ENCODE assay signal across 28 mouse cellular contexts in the genomic region with DNA sequence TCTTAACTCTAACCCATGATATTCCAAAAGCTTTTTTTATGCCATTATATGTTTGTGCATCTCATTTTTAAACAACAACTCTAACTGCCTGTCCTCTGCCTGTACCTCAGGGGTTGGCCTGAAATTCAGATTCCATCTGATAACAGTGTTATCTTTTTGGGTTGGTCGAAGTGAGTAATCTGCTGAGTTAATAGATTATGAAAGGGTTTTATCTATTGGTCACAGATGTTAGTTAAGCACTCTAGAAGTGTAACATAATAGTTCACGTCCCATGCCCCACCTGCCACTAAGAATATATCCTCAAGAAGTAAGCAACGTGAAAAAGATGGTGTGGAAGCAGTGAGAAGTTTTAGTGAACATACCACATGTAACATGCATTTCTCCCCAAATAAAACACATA.
DNase-seq lines count a peak whose midpoint lies in the region; ATAC-seq and TF ChIP-seq lines count a peak whose summit lies in the region.
"Had no signal": no experiment of that assay in that cellular context is flagged by ENCODE, and none has a peak within 500 bp of the region (broad histone marks: within the 10 kb centered on the region; RNA-seq: fewer than 3 reads in every experiment).

No protein-coding gene starts in this region.

- H3K36me3 ChIP-seq in liver, embryonic 11.5 days (ENCODE audit: control insufficient read depth, insufficient read depth, low read length), result no peaks in the 10 kb centered on the region
- no peaks in the 10 kb centered on the region for H3K36me3 ChIP-seq in liver, postnatal 0 days (replicated peaks; ENCODE audit: insufficient read depth, low read length)
- no peaks in the 10 kb centered on the region for H3K36me3 ChIP-seq in G1E (replicated peaks)
- no peaks in the 10 kb centered on the region for H3K36me3 ChIP-seq in liver, embryonic 14.5 days (replicated peaks; ENCODE audit: control insufficient read depth, insufficient read depth, low read depth)
- H3K36me3 ChIP-seq: embryonic facial prominence, embryonic 13.5 days; embryonic facial prominence, embryonic 15.5 days; forebrain, embryonic 10.5 days; forebrain, embryonic 15.5 days had no signal

- no peak; the same call in 1 of the 2 replicates for TF ChIP-seq EP300 in liver, postnatal 0 days (IDR thresholded peaks at IDR 0.05; ENCODE audit: low read depth)
- TF ChIP-seq EP300 in liver, embryonic 14.5 days (IDR thresholded peaks at IDR 0.05; ENCODE audit: low read depth), result 0 out of 2 replicates have a peak, but pooled peaks have one; percentile 28

- H3K4me3 ChIP-seq in liver, embryonic 11.5 days (ENCODE audit: low read depth, low read length), result no peak overlapping the region
- H3K4me3 ChIP-seq in liver, postnatal 0 days (ENCODE audit: low read depth, low read length), result no peak overlapping the region
- H3K4me3 ChIP-seq in G1E (ENCODE audit: low read depth, low read length), result no peak overlapping the region
- H3K4me3 ChIP-seq in liver, embryonic 14.5 days (ENCODE audit: insufficient read depth in 1 of 2, low read depth in 2 of 2, low read length in 2 of 2), result no peak overlapping the region
- H3K4me3 ChIP-seq: embryonic facial prominence, embryonic 13.5 days; embryonic facial prominence, embryonic 15.5 days; erythroblast, embryonic 14.5 days; forebrain, embryonic 10.5 days; forebrain, embryonic 13.5 days; forebrain, embryonic 15.5 days had no signal

- no peaks in the 10 kb centered on the region for H3K4me1 ChIP-seq in liver, embryonic 11.5 days (replicated peaks; ENCODE audit: control insufficient read depth, insufficient read depth, low read length)
- no peaks in the 10 kb centered on the region for H3K4me1 ChIP-seq in liver, postnatal 0 days (ENCODE audit: insufficient read depth)
- H3K4me1 ChIP-seq in G1E (ENCODE audit: insufficient read depth, low read depth, low read length), result peaks cover 58% of the 10 kb centered on the region
- H3K4me1 ChIP-seq in liver, embryonic 14.5 days (replicated peaks; ENCODE audit: control insufficient read depth in 2 of 2, insufficient read depth in 2 of 2, low read length in 1 of 2), result no peaks in the 10 kb centered on the region; a peak in 1 of 4 replicates
- H3K4me1 ChIP-seq: embryonic facial prominence, embryonic 13.5 days; embryonic facial prominence, embryonic 15.5 days; forebrain, embryonic 10.5 days; forebrain, embryonic 13.5 days; forebrain, embryonic 15.5 days had no signal

- H3K9me3 ChIP-seq in liver, embryonic 11.5 days (ENCODE audit: control insufficient read depth, low read length), result no peaks in the 10 kb centered on the region
- H3K9me3 ChIP-seq in liver, postnatal 0 days (ENCODE audit: low read length), result no peaks in the 10 kb centered on the region
- no peaks in the 10 kb centered on the region for H3K9me3 ChIP-seq in G1E (replicated peaks)
- H3K9me3 ChIP-seq in liver, embryonic 14.5 days (ENCODE audit: control insufficient read depth, low read length), result no peaks in the 10 kb centered on the region
- H3K9me3 ChIP-seq: embryonic facial prominence, embryonic 13.5 days; embryonic facial prominence, embryonic 15.5 days; forebrain, embryonic 10.5 days; forebrain, embryonic 13.5 days; forebrain, embryonic 15.5 days had no signal

- peak; percentile 54; the same call in 1 of the 2 replicates for ATAC-seq in liver, embryonic 11.5 days (replicated peaks; ENCODE audit: low FRiP score)
- ATAC-seq in liver, postnatal 0 days, result no peak
- peak; percentile 92 for ATAC-seq in G1E (ENCODE audit: extremely low read depth, insufficient number of reproducible peaks, low FRiP score, poor library complexity, severe bottlenecking)
- ATAC-seq in liver, embryonic 14.5 days (ENCODE audit: insufficient read depth), result no peak; the same call in 1 of the 2 replicates
- 0 out of 2 replicates have a peak, but pooled peaks have one; percentile 28 for ATAC-seq in megakaryocyte-erythroid progenitor cell, adult 5-6 weeks (replicated peaks; ENCODE audit: low FRiP score, low TSS enrichment, poor library complexity, severe bottlenecking)
- no peak for ATAC-seq in megakaryocyte, adult 5-6 weeks (ENCODE audit: poor library complexity, severe bottlenecking)
- ATAC-seq: activated CD4-positive, CD25-positive, alpha-beta regulatory T cell, adult 4 months; CD4-positive, CD25-positive, alpha-beta regulatory T cell, adult 4 months; forebrain, embryonic 13.5 days; forebrain, embryonic 15.5 days; forebrain, postnatal 0 days; Patski had no signal

- H3K27me3 ChIP-seq in liver, embryonic 11.5 days (replicated peaks; ENCODE audit: control insufficient read depth, insufficient read depth, low read length), result no peaks in the 10 kb centered on the region
- H3K27me3 ChIP-seq in liver, postnatal 0 days (ENCODE audit: insufficient read depth, low read length), result no peaks in the 10 kb centered on the region
- no peaks in the 10 kb centered on the region for H3K27me3 ChIP-seq in G1E (ENCODE audit: insufficient read depth, low read length)
- no peaks in the 10 kb centered on the region for H3K27me3 ChIP-seq in liver, embryonic 14.5 days (ENCODE audit: control insufficient read depth, insufficient read depth, low read length)
- H3K27me3 ChIP-seq: CH12.LX; embryonic facial prominence, embryonic 13.5 days; embryonic facial prominence, embryonic 15.5 days; forebrain, embryonic 13.5 days; forebrain, embryonic 15.5 days had no signal

- no peak for TF ChIP-seq CTCF in liver, postnatal 0 days (IDR thresholded peaks at IDR 0.05; ENCODE audit: low read depth)
- TF ChIP-seq CTCF in G1E (IDR thresholded peaks at IDR 0.05; ENCODE audit: low read depth, low read length), result no peak
- no peak for TF ChIP-seq CTCF in liver, embryonic 14.5 days (IDR thresholded peaks at IDR 0.05; ENCODE audit: low read depth)

- H3K27ac ChIP-seq in liver, embryonic 11.5 days (ENCODE audit: low read depth, low read length), result no peak overlapping the region
- no peak overlapping the region for H3K27ac ChIP-seq in liver, postnatal 0 days (ENCODE audit: low read depth)
- no peak overlapping the region for H3K27ac ChIP-seq in liver, embryonic 14.5 days
- H3K27ac ChIP-seq: embryonic facial prominence, embryonic 13.5 days; embryonic facial prominence, embryonic 15.5 days; forebrain, embryonic 10.5 days; forebrain, embryonic 13.5 days; forebrain, embryonic 15.5 days had no signal

- no peak for DNase-seq in liver, embryonic 11.5 days (ENCODE audit: low spot score)
- no peak for DNase-seq in liver, postnatal 0 days
- DNase-seq in G1E (ENCODE audit: low spot score), result peak; percentile 10
- no peak for DNase-seq in liver, embryonic 14.5 days (ENCODE audit: low read depth in 3 of 3, low spot score in 3 of 3)
- DNase-seq in gastrocnemius, postnatal 4 days (ENCODE audit: low spot score in 2 of 2), result no peak
- DNase-seq: adrenal gland, adult 8-10 months; adrenal gland, postnatal 25 days; B cell, adult 2 months; cerebellum, adult 11 months; cerebellum, adult 18-20 months; cerebellum, adult 8-10 months; cerebellum, adult 9-11 months; cerebellum, postnatal 14 days; cerebellum, postnatal 36 days; embryo, embryonic 11 days; forebrain, postnatal 0 days had no signal

- no peak overlapping the region for H3K4me2 ChIP-seq in liver, embryonic 11.5 days
- H3K4me2 ChIP-seq in liver, postnatal 0 days (ENCODE audit: low read depth, low read length), result no peak overlapping the region
- H3K4me2 ChIP-seq in liver, embryonic 14.5 days (ENCODE audit: low read depth), result no peak overlapping the region
- H3K4me2 ChIP-seq: embryonic facial prominence, embryonic 13.5 days; embryonic facial prominence, embryonic 15.5 days; forebrain, embryonic 13.5 days; forebrain, embryonic 15.5 days had no signal

- H3K9ac ChIP-seq in liver, embryonic 11.5 days (ENCODE audit: low read depth, low read length), result no peak overlapping the region
- H3K9ac ChIP-seq in liver, postnatal 0 days (replicated peaks), result no peak overlapping the region
- no peak overlapping the region for H3K9ac ChIP-seq in liver, embryonic 14.5 days (replicated peaks)
- H3K9ac ChIP-seq: embryonic facial prominence, embryonic 13.5 days; embryonic facial prominence, embryonic 15.5 days; forebrain, embryonic 13.5 days; forebrain, embryonic 15.5 days; forebrain, postnatal 0 days had no signal

- 45% methylated on average over 3 of the region's 3 CpGs for WGBS in liver, embryonic 11.5 days
- WGBS in liver, postnatal 0 days (ENCODE audit: insufficient replicate concordance), result 43% methylated on average over 3 of the region's 3 CpGs
- 9% methylated on average over 3 of the region's 3 CpGs for WGBS in liver, embryonic 14.5 days (ENCODE audit: insufficient replicate concordance)

Comparison
In these comparisons a context has a peak if more than half of its experiments do, and no peak if none do; other contexts are left out.
1. ATAC-seq: peak in liver, embryonic 11.5 days (single experiment), G1E (single experiment) and megakaryocyte-erythroid progenitor cell, adult 5-6 weeks (single experiment); none in liver, postnatal 0 days (single experiment), liver, embryonic 14.5 days (single experiment) and megakaryocyte, adult 5-6 weeks (single experiment).